9 mouse cellular contexts compared by ENCODE assay signal in genomic region chr9:119033111-119033921, GRCm38 (mm10). TPM values are rescaled to one million over a fixed set of nuclear protein-coding genes. Genes with fewer than 3 reads are reported as not detected.
DNase-seq lines count a peak whose midpoint lies in the region; ATAC-seq and TF ChIP-seq lines count a peak whose summit lies in the region.
"Had no signal": no experiment of that assay in that cellular context is flagged by ENCODE, and none has a peak within 500 bp of the region (broad histone marks: within the 10 kb centered on the region; RNA-seq: fewer than 3 reads in every experiment).

No protein-coding gene starts in this region.

- H3K27ac ChIP-seq in kidney, embryonic 15.5 days, result peak overlapping the region; percentile 64; the same call in 1 of the 2 replicates
- peak overlapping the region; percentile 57 for H3K27ac ChIP-seq in forebrain, embryonic 13.5 days
- peak overlapping the region; percentile 78 for H3K27ac ChIP-seq in midbrain, postnatal 0 days (ENCODE audit: low read depth, low read length)

- no peak overlapping the region for H3K4me2 ChIP-seq in kidney, embryonic 15.5 days
- H3K4me2 ChIP-seq in forebrain, embryonic 13.5 days, result peak overlapping the region; percentile 4; the same call in 1 of the 2 replicates
- no peak overlapping the region for H3K4me2 ChIP-seq in midbrain, postnatal 0 days (ENCODE audit: low read depth, low read length, poor library complexity, severe bottlenecking)

- no peak overlapping the region for H3K9ac ChIP-seq in kidney, embryonic 15.5 days
- no peak overlapping the region; the same call in 1 of the 2 replicates for H3K9ac ChIP-seq in forebrain, embryonic 13.5 days
- 0 out of 2 replicates have a peak overlapping the region, but pooled peaks have one; percentile 24 for H3K9ac ChIP-seq in midbrain, postnatal 0 days (replicated peaks; ENCODE audit: low read length, poor library complexity, severe bottlenecking)

- peaks cover 66% of the 10 kb centered on the region for H3K4me1 ChIP-seq in kidney, embryonic 15.5 days
- peaks cover 59% of the 10 kb centered on the region for H3K4me1 ChIP-seq in forebrain, embryonic 13.5 days
- H3K4me1 ChIP-seq in midbrain, postnatal 0 days (ENCODE audit: insufficient read depth, low read length), result peaks cover 15% of the 10 kb centered on the region

- intact Hi-C loops in gastrocnemius, postnatal 36 days (cut with DNase I), result no loop called here

- peaks cover 71% of the 10 kb centered on the region for H3K36me3 ChIP-seq in kidney, embryonic 15.5 days
- peaks cover 5% of the 10 kb centered on the region; the same call in 1 of the 2 replicates for H3K36me3 ChIP-seq in forebrain, embryonic 13.5 days (ENCODE audit: poor library complexity, severe bottlenecking)
- H3K36me3 ChIP-seq in midbrain, postnatal 0 days (ENCODE audit: insufficient read depth, low read length), result 0 out of 2 replicates have a peak, but pooled peaks cover under 1% of the 10 kb centered on the region

- ATAC-seq in kidney, embryonic 15.5 days (replicated peaks; ENCODE audit: low FRiP score), result peak; percentile 57
- peak; percentile 80 for ATAC-seq in forebrain, embryonic 13.5 days
- peak; percentile 62 for ATAC-seq in midbrain, postnatal 0 days (ENCODE audit: low FRiP score)

- WGBS in kidney, embryonic 15.5 days, result 61% methylated on average over 19 of the region's 19 CpGs
- 52% methylated on average over 19 of the region's 19 CpGs for WGBS in forebrain, embryonic 13.5 days
- WGBS in midbrain, postnatal 0 days, result 50% methylated on average over 19 of the region's 19 CpGs

- H3K9me3 ChIP-seq in kidney, embryonic 15.5 days (replicated peaks), result no peaks in the 10 kb centered on the region
- H3K9me3 ChIP-seq in forebrain, embryonic 13.5 days (replicated peaks), result no peaks in the 10 kb centered on the region
- no peaks in the 10 kb centered on the region for H3K9me3 ChIP-seq in midbrain, postnatal 0 days (ENCODE audit: low read length)

- H3K27me3 ChIP-seq in kidney, embryonic 15.5 days, result no peaks in the 10 kb centered on the region
- no peaks in the 10 kb centered on the region for H3K27me3 ChIP-seq in forebrain, embryonic 13.5 days
- H3K27me3 ChIP-seq in midbrain, postnatal 0 days (ENCODE audit: insufficient read depth, low read length), result no peaks in the 10 kb centered on the region

- no peak for TF ChIP-seq CTCF in midbrain, postnatal 0 days (IDR thresholded peaks at IDR 0.05)

- no peak for DNase-seq in kidney, adult 9 months
- DNase-seq in layer of hippocampus, postnatal 36 days, result peak; percentile 35 to 42
- DNase-seq in midbrain, postnatal 0 days (ENCODE audit: low spot score), result peak; percentile 75
- no peak for DNase-seq in testis, postnatal 10 days (ENCODE audit: low spot score)
- no peak for DNase-seq in gastrocnemius, postnatal 36 days
- no peak for DNase-seq in spleen, postnatal 4 days (ENCODE audit: low spot score in 2 of 2)
- DNase-seq: kidney, adult 18-20 months had no signal

- no peak overlapping the region for H3K4me3 ChIP-seq in kidney, embryonic 15.5 days (replicated peaks)
- no peak overlapping the region for H3K4me3 ChIP-seq in forebrain, embryonic 13.5 days
- H3K4me3 ChIP-seq in midbrain, postnatal 0 days (ENCODE audit: low read depth, low read length), result no peak overlapping the region

RNA-seq across cellular contexts. Expression of gene Vill, which starts 19.3 kb away (rescaled TPM):
- polyA plus RNA-seq in kidney, embryonic 15.5 days (2015; fragmentation: Nextera tagmentation; extraction: Ambion mirVana), result 36.4 and 46.2 TPM in 2 replicates
- 3.9 and 4.3 TPM in 2 replicates for polyA plus RNA-seq in forebrain, embryonic 13.5 days (2015; fragmentation: Nextera tagmentation; extraction: Ambion mirVana)
- total RNA-seq in layer of hippocampus, postnatal 36 days (2021), result under 1 TPM; 0.62 to 0.76 TPM
- total RNA-seq in midbrain, postnatal 0 days (2014; rRNA removed), result 2.8 and 10.5 TPM in 2 replicates
- 3.8 and 4.7 TPM in 2 replicates for polyA plus RNA-seq in midbrain, postnatal 0 days (2015; fragmentation: Nextera tagmentation; extraction: Ambion mirVana)
- total RNA-seq in gastrocnemius, postnatal 36 days (2021), result under 1 TPM; 0.18 to 0.81 TPM

RNA-seq across cellular contexts. Expression of gene Plcd1, which starts 60.0 kb away (rescaled TPM):
- polyA plus RNA-seq in kidney, embryonic 15.5 days (2015; fragmentation: Nextera tagmentation; extraction: Ambion mirVana), result 20.0 and 20.1 TPM in 2 replicates
- polyA plus RNA-seq in forebrain, embryonic 13.5 days (2015; fragmentation: Nextera tagmentation; extraction: Ambion mirVana), result 8.4 and 12.2 TPM in 2 replicates
- 1 to 10 TPM; 8.3 to 8.4 TPM for total RNA-seq in layer of hippocampus, postnatal 36 days (2021)
- 12.2 and 17.4 TPM in 2 replicates for total RNA-seq in midbrain, postnatal 0 days (2014; rRNA removed)
- 10.9 and 11.8 TPM in 2 replicates for polyA plus RNA-seq in midbrain, postnatal 0 days (2015; fragmentation: Nextera tagmentation; extraction: Ambion mirVana)
- 1 to 10 TPM; 8.2 to 9.0 TPM for total RNA-seq in gastrocnemius, postnatal 36 days (2021)

Comparison
In these comparisons a context has a peak if more than half of its experiments do, and no peak if none do; other contexts are left out.
1. DNase-seq: peak in layer of hippocampus, postnatal 36 days (2 of 2) and midbrain, postnatal 0 days (single experiment); none in kidney, adult 9 months (single experiment), testis, postnatal 10 days (single experiment), gastrocnemius, postnatal 36 days (0 of 2) and spleen, postnatal 4 days (0 of 2).
2. Peak in every context shown above with its lines, with median percentiles within 50 percentile points of each other: ATAC-seq and H3K27ac ChIP-seq.